Mouse (Mus musculus) layer of hippocampus, postnatal 36 days (tissue): ENCODE measurements at regions not wholly inside any gene's neighbourhood (a gene's known extent, or its start where the extent isn't known, plus 50 kb on each side); places are given as distances from the start of the nearest gene placed in this dataset.
A peak's percentile ranks its signal among the peaks of the same experiment; 100 is the strongest.

ENCODE experiments used
- DNase-seq, 2 experiments: peaks; one replicate each; pipeline ENCODE4 v3.0.0; 2022

- DNase-seq = no peak
Measured at GRCm38 (mm10) chr15:31087607-31088006, 136.5 kb upstream of the Dap start.

DNA sequence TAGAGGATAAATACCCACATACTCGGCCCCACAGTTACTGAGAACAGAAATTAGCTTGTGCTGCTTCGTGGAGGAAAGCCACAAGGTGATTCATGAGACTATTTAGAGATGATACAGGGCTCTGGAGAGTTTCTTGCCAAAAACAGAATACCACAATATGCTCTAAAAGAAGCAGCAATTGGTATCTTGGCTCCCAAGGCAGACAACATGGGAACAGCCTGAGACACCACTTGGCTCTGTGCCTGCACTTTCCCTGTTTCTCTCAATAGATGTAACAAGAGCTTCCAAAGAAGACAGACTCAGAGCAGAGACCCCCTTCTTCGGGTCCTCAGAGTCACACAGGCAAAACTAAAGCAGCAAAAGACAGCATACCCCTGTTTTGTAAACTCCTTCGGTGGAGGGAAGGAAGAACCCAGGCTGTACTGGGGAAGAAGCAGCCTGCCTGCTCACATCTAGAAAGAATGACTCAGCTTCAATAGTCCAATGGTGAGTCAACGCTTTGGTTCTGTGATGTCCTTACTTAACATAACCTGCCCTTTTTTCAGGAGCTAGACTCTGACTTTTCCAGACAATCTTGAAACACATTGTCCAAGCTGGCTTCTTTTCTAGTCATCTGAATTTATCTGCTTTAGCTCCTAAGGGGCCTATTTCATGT is 132.1 kb upstream of the Dap start:
- DNase-seq = peak; percentile 56 to 62

DNA sequence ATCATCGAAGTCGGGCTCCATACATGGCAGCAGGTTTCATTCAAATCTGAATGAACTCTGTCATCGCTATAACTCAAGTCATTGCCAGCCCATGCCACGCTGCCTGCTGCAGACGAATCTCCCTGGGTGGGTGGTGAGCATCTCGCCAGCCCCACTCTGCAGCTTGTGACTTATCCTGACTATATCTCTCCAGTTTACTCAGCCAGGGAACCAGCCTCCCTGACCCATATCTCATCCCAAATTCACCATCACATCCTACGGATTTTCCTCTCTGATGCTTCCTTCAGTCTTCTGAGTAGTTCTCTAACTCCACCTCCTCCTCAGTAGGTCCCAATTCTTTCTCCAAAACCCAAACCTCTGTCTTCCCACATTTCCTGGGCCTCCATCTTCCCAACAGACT is 127.9 kb upstream of the Dap start:
- no peak for DNase-seq

DNA sequence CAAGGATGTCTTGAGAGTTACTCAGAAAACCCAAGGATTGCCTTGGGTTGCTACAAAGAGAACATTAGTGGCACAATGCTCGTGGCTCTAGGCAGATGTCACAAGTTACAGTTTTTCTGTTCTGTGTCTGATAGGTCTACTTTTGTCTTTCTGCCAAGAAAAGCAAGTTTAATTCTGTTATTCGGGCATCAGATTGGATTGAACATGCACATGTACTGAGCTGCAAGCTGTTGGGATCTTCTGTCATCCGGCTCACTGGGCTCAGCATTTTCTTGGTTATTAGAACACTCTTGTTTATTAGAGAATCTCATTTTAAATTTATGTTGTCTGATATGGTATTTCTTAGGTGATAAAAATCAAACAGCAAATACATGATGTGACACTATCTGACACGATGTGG is 126.8 kb upstream of the Dap start:
- DNase-seq = no peak

DNA sequence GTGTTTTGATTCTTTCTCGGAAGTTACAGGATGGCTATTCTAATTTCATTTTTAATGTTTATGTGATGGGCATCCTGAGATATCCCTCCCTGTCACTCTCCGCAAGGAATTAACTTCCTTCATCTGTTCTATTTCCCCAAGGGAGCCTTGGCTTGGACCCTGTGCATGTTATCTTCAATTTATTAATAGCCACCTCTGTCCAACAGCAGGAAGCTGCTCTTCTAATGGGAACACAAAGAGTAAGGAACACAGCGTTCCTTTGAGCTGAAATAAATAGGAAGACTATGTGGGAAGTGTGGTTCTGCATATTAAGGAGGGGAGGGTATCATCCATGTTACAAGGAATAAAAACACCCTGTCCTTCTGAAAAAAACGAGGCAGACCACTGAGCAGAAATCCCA is 119.4 kb upstream of the Dap start:
- DNase-seq = no peak

GRCm38 (mm10) chr15:31106907-31107306 is 117.2 kb upstream of the Dap start:
- DNase-seq = no peak

GRCm38 (mm10) chr15:31113216-31113615 is 110.9 kb upstream of the Dap start:
- no peak for DNase-seq

DNA sequence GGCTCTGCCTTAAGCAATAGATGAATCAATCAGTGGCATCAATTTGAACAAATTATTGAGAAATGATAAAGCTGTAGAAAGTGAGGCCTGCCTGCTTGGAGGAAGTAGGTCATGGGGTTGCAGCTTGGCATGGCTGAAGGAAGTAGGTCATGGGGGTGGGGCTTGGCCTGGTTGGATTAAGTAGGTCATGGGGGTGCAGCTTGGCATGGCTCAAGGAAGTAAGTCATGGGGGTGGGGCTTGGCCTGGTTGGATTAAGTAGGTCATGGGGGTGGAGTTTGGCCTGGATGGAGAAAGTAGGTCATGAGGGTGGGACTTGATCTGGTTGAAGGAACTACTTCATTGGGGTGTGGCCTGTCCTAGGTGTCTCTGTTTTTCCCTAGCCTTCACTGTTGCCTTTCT is 106.8 kb upstream of the Dap start:
- DNase-seq = no peak

DNA sequence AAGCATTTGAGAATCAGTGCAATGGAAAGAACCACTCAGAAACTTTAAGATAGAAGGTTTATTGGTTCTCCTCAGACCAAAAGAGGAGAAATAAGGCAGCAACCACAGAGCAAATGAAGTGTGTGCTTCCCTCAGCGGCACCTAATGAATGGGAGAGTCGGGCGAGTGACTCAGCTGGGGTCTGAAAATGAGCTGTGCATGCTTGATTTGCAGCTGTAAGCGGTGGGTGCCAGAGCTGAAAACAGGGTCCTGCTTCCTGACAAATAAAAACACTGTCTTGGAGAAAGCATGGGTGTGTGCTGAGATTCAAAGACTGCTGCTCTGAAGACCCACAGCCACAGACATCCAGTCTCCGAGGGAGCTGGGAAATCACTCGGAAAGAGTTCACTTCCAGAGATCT is 104.0 kb upstream of the Dap start:
- DNase-seq = no peak

DNA sequence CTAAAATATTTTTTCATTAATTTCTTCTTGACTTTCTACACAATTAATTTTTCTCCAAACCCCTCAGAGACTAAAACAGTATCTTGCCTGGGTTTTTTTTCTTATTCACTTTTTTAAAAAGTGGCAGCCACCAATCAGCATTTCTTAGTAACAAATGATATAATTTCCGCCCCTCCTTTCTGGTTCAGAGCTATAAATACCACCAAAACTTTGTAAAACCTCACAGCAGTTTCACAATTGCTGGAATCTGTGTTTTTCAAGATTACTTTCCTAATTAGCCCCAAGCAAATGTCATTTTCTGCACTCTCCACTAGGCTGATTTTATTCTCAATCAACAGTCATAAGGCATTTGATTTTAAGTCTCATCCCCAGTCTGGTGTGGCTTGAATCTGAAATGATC is 98.3 kb upstream of the Dap start:
- no peak for DNase-seq

GRCm38 (mm10) chr15:31126999-31127398 is 97.1 kb upstream of the Dap start:
- DNase-seq = no peak

DNA sequence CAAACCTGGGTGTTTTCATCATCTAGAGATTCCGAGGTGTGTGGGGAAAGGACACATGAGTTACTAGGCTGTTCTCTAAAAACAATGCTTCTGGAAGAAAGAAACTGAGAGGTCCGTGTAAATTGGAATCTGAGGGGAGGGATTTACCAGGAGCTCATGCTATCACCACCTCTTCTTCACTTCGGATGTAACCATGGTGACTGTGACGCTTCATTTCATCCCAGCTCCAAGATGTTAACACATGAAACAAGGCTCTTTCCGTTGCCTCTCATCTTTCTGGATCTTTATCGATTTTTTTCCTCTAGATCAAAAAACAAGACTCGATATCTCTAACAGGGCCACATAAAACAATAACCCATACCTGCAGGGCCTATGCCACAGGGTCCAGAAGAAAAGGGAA is 89.2 kb upstream of the Dap start:
- no peak for DNase-seq

GRCm38 (mm10) chr15:31138637-31139036 is 85.5 kb upstream of the Dap start:
- no peak for DNase-seq

GRCm38 (mm10) chr15:31141750-31142149 is 82.4 kb upstream of the Dap start:
- DNase-seq = no peak

DNA sequence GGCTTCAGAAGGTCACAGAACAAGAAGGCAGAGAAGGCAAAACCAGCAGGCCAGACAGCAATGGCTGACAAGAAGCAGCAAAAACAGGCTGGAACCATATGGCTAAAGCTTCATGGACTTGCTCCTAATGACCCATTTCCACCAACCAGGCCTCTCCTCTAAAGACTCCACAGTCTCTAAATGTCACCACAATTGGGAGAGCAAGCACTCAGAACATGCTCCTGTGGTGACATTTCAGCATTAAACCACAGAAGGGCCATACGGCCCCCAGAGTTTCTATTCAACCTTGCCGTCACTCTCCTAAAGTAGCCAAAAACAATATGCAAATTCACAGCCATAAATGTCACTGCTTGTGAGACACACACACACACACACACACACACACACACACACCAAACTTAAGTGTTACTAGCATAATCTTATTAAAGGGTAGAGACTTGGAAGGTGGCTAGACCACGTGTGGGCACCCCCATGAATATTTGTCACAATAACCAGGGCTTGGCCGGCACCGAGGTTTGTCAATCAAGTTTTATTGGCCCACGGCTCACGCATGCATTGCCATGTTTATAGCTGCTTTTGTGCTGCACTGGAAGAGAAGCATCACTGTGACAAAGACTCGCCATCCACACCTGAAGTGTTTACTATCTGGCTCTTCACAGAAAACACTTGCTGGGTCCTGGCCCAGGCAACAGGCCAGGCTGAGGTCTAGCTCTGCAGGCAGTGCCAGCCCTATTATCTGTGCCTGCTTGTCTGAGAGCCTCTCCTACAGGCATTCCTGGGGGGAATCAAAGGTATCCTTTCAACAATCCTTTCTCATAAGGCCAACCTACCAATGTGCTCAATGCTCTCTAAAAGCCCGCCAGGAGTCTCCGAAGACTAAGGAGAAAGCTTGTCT is 75.6 kb upstream of the Dap start:
- DNase-seq = no peak

GRCm38 (mm10) chr15:31149855-31150254 is 74.3 kb upstream of the Dap start:
- no peak for DNase-seq

GRCm38 (mm10) chr15:31150546-31151471 is 73.3 kb upstream of the Dap start:
- DNase-seq = peak; percentile 62 to 66

GRCm38 (mm10) chr15:31155141-31155540 is 69.0 kb upstream of the Dap start:
- no peak for DNase-seq

GRCm38 (mm10) chr15:31166543-31167105 is 57.5 kb upstream of the Dap start:
- no peak for DNase-seq

DNA sequence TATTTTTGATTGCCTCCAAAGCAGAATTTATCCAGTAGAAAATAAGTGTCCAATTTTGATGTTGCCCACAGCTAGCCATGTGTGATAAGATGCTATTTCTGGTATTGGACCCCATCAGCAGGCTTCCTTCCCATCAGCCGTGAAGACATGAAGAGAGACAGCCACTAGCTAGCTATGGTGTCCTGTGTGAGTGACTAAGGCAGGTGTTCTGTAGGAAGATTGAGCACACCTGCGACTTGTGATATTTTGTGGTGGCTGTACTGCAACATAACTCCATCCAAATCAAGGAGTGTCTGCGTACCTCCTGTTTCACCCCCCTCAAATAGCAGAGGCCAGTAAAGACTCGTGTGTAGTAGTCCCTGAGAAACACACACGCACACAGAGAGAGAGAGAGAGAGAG is 56.6 kb upstream of the Dap start:
- no peak for DNase-seq

GRCm38 (mm10) chr15:31168191-31168590 is 55.9 kb upstream of the Dap start:
- no peak for DNase-seq

DNA sequence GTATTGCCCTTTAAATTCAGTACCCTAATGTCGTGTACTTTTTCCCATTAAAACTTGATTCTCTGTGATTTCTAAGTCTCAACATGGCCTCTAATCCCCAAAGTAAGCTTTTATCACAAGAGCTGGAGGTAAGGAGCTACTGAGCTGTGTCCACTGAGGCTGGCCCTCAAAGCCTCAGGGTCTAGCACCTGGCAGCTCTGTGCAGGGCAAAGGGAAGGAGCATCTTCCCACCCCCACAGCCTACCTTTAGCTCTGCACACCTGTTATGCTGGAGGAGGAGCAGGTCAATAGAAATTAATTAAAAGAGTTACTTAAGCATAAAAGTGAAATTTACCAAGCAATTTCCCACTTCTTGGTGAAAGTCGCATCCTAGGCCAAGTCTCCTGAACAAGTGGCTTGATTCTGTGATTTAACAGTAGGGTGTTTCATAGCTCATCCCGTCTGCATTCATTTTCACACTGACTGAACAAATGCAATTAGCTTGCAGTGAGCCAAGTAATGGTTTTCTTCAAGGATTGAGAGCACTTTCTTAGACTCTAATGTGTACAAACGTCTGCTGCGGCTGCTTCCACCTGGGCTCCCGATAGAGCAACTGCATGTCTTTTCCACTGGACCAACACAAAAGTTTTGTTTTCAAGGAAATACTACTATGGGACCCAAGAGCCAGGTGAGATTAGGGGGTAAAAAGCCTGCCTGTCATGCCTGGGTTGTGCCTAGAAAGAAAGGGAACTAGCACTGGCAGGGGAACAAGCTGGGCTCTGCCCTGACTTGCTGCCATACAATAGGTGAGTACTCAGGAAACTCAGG is 50.6 kb upstream of the Dap start:
- no peak for DNase-seq
